Mouse (Mus musculus) left cerebral cortex, postnatal 36 days (tissue): Measurements from ENCODE around the gene Olfr761. TPM values are rescaled to one million over a fixed set of nuclear protein-coding genes. Genes with fewer than 3 reads are reported as not detected.
"Not testable (repeated sequence)": the region's sequence is repeated elsewhere in the genome, so short reads cannot be mapped to it uniquely, and the experiment has no call there.

Experiments used
- DNase-seq, 2 experiments: peaks; one replicate each; pipeline ENCODE4 v3.0.0; 2021 to 2022; ENCODE audit warnings: low spot score in 2 of 2, mixed read lengths in 1 of 2
- intact Hi-C: fragments of 180-260 bp; cut with DNase I; formaldehyde crosslinking; loops from one replicate; pipeline ENCODE4 v1.15.1; 2025
- total RNA-seq, 2 experiments: library from RNA; stranded (reverse); gene quantifications; 2 replicates each; pipeline ENCODE4 v1.2.3; 2021

Gene Olfr761
- total RNA-seq, result not detected

DNA sequence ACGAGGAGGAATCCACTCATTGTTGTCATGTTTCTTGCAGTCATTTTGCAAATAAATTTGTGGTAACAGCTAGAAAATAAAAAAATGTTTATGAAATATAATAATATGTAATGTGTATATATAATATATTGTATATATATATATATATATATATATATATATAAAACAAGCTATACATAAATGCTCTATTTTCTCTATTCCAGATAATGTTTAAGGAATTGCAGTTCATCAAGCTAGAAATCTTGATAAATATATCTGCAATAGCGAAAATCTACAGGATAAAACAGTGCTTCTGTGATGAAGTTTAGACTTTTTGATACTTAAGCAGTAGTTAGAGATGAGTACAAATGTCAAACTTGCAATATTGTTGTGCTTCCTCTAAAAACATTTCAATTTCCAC, at the start of gene Olfr761:
Gene Olfr761 (minus strand): TSS at position 101 of the 400 bp plus-strand sequence.
- DNase-seq, result no peak
- intact Hi-C loops, result no loop called here

DNA sequence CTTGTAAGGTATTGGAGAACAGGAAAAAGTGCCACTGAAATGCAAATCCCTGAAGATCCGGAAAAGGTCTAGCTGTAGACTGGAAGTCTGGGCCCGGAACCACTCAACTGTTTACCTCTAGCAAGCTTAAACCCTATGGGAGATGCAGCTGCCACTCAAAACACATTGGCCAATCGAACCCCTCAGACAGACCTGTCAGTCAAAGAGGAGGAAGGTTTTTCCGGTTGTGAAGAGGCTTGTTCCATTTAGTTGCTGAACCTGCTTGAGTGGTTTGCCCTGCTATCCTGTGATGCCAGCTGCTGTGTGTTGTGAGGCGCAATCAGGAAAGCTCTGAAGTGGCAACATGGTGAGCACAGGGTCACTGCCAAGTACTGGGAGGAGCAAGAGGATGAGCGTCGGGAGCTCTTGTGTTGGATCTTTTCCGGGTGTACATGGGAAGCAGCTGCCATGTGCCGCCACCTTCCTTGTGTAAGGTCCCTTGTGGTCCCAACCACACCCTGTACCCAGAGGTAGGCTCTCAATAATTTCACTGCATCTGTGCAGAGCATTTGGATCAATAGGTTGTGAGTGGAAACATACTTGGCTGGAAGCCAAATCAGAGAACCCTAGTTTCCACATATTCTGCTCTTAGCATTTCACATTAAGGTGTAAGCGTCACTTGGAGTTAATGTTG, 42.9 kb upstream of the Olfr761 start:
- DNase-seq, result no peak
- intact Hi-C loops, result no loop called here

DNA sequence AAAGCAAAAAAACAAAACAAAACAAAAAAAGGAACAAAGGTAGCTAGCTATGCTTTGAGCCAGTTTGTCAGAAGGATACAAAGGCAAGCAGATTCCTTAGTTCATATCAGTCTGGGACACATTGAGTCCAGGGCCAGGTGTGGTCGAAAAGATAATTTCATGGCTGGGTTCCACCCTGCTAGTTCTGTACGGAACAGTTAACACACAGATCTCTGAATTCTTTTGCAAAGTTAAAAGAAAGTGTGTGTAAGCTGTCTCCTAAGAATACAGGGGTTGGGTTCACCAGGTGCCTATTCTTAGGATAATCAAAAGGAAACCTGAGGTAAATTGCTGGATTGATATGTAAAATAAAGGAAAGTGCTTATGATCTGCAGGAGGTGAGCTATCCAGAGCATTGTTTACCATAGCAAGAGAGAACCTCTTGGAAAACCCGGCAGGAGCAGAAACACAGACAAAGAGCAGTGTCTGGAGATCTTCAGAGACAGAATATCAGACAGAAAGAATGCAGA, 37.6 kb upstream of the Olfr761 start:
- intact Hi-C loops, result no loop called here
- no peak for DNase-seq

DNA sequence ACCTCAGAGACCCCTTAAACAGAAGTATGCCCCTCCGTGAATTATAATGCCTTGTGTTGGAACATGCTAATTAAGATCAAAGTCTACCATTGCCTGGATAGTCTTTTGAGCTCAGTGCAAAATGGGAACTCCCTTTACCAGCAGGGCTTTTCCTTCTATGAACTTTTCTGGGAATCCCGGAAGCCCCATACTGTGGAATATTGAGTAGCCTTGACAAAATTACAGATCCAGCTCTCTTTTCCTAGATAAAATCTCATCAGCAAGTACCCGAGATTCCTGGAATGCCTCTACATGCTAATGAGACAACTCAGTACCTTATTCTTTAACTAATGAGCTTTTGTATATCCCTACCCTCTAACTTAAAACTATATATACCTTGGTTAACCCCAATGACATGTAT, 20.7 kb upstream of the Olfr761 start:
- no peak for DNase-seq
- intact Hi-C loops, result no loop called here

DNA sequence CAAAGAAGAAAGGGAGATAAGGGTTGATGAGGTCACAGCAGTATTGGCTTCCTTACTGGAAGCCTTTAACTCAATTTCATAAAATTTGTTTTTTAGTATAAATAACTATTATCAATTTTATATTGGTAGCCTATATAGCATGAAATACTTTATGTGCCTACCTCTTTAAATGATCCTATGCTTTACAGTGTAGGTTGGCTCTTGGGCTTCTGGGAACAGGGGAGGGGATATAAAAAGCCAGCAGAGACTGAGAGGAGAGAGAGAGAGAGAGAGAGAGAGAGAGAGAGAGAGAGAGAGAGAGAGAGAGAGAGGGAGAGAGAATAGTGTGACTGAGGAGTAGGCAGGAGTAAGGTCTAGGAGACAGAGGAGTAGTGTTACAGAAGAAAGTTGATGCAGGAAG, 32.6 kb downstream of the Olfr761 start, which contains the start of gene Olfr128:
Gene Olfr128 (plus strand): TSS at position 301 of the 400 bp plus-strand sequence.
- intact Hi-C loops, result no loop called here
- DNase-seq, result no peak

DNA sequence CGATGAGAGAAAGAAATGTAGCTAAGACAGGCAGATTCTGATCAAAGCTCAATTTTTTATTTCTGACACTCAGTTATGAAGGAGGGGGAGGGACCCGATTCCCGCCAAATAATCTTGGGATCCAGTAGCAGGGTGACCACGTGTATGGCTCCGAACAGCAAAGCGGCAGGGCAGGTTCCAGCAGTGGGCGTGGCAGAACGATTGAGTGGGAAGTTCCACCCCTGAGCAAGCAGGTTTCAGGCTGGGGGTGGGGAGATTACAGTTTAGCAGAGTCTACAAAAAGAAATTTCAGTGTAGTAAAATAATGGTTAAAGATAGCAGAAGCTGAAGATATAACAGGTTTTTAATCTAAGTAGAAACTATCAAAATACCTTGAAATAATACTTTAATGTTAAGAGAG, 46.1 kb downstream of the Olfr761 start:
- intact Hi-C loops, result not testable (repeated sequence)

More for the DNA sequence above, 46.1 kb downstream of the Olfr761 start:
- not testable (repeated sequence) for DNase-seq

Other genes with a start within 250 kb of the Olfr761 start
- not detected for gene Olfr120, start 231.3 kb downstream of the Olfr761 start, total RNA-seq
- gene Olfr121, start 204.2 kb downstream of the Olfr761 start, total RNA-seq, result not detected
- not detected for gene Olfr122, start 184.5 kb downstream of the Olfr761 start, total RNA-seq
- not detected for gene Olfr123, start 159.6 kb downstream of the Olfr761 start, total RNA-seq
- gene Olfr124, start 153.2 kb downstream of the Olfr761 start, total RNA-seq, result not detected
- not detected for gene Olfr125, start 120.1 kb downstream of the Olfr761 start, total RNA-seq
- gene Olfr126, start 105.6 kb downstream of the Olfr761 start, total RNA-seq, result not detected
- not detected for gene Olfr127, start 52.6 kb downstream of the Olfr761 start, total RNA-seq
- not detected for gene Olfr128, start 32.5 kb downstream of the Olfr761 start, total RNA-seq
- not detected for gene Olfr129, start 107.0 kb upstream of the Olfr761 start, total RNA-seq
- gene Olfr130, start 110.8 kb upstream of the Olfr761 start, total RNA-seq, result not detected
- not detected for gene Olfr131, start 135.6 kb upstream of the Olfr761 start, total RNA-seq
- gene Olfr132, start 181.4 kb upstream of the Olfr761 start, total RNA-seq, result not detected
- not detected for gene Olfr133, start 192.2 kb upstream of the Olfr761 start, total RNA-seq
- not detected for gene Olfr134, start 218.3 kb upstream of the Olfr761 start, total RNA-seq